Mouse (Mus musculus): ENCODE data around the gene Ndufaf8.

DNA sequence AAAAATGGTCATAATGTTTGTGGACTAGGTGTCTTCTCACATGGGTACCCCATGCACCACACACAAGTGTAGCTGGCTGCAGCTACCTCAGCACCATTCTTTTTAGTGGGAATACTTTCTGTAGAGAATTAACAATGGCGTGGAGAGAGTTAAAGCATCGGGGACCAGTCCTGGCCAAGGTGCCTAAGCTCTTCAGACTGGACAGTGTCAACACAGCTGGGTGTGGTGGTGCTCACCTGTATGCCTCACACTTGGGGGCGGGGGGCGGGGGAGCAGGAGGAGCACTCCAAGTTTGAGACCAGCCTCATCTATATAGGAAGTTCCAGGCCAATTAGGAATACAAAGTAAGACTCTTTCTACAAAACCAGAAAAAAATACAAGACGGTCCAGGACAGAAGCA lies 35.4 kb downstream of the Ndufaf8 start:
- TF ChIP-seq CTCF (IDR thresholded peaks at IDR 0.05; ENCODE audit: low read depth) (no peak), EP300 (IDR thresholded peaks at IDR 0.05; ENCODE audit: low read depth) (no peak)
